Mouse (Mus musculus) forebrain, embryonic 16.5 days (tissue): ENCODE results near the gene Rfc5. TPM values are rescaled to one million over a fixed set of nuclear protein-coding genes. Genes with fewer than 3 reads are reported as not detected.
"Not testable (repeated sequence)": the region's sequence is repeated elsewhere in the genome, so short reads cannot be mapped to it uniquely, and the experiment has no call there.

Source experiments
- ATAC-seq: fragments of 200-750 bp; cut with Nextera tagmentation; 2 replicates; pipeline ENCODE4 v1.8.0; 2017; ENCODE audit warnings: mild to moderate bottlenecking, moderate library complexity
- H3K27ac ChIP-seq: fragments of 300-500 bp; sonication (generic); 2 replicates; pipeline ENCODE4 v1.5.1; 2014; ENCODE audit warnings: low read length, control low read depth
- H3K27me3 ChIP-seq: fragments of 300-500 bp; sonication (generic); replicated peaks from 2 replicates; pipeline ENCODE4 v1.6.1; 2014; ENCODE audit warnings: low read length; ENCODE audit not compliant: control insufficient read depth, insufficient read depth
- H3K36me3 ChIP-seq: fragments of 300-500 bp; sonication (generic); 2 replicates; pipeline ENCODE4 v1.6.1; 2014; ENCODE audit not compliant: control insufficient read depth, insufficient read depth
- H3K4me1 ChIP-seq: fragments of 300-500 bp; sonication (generic); replicated peaks from 2 replicates; pipeline ENCODE4 v1.6.1; 2014; ENCODE audit warnings: low read length; ENCODE audit not compliant: control insufficient read depth, insufficient read depth
- H3K4me2 ChIP-seq: fragments of 300-500 bp; sonication (generic); 2 replicates; pipeline ENCODE4 v1.6.1; 2014; ENCODE audit warnings: mild to moderate bottlenecking, low read length, control low read depth
- H3K4me3 ChIP-seq: fragments of 300-500 bp; sonication (generic); replicated peaks from 2 replicates; pipeline ENCODE4 v1.5.1; 2014; ENCODE audit warnings: mild to moderate bottlenecking, low read length, control low read depth
- H3K9ac ChIP-seq: fragments of 300-500 bp; sonication (generic); replicated peaks from 2 replicates; pipeline ENCODE4 v1.6.1; 2014; ENCODE audit warnings: low read depth, low read length, control low read depth
- H3K9me3 ChIP-seq: fragments of 300-500 bp; sonication (generic); 2 replicates; pipeline ENCODE4 v1.6.1; 2016; ENCODE audit warnings: low read length; ENCODE audit not compliant: control insufficient read depth
- whole genome bisulfite sequencing: fragments of 180-500 bp; shearing (Covaris S2); extraction: QIAGEN DNeasy Blood & Tissue Kit; methylation state at CpG from one replicate; pipeline ENCODE4 v1.1.7; 2014; 5-methylcytosine and 5-hydroxymethylcytosine counted together
- polyA plus RNA-seq: library from polyadenylated mRNA; unstranded; fragments of >200 nt; fragmentation: Nextera tagmentation; extraction: Ambion mirVana; gene quantifications from 2 replicates; pipeline ENCODE4 v1.2.1, GENCODE M21; 2015

Rfc5 gene
- polyA plus RNA-seq = 40.7 and 53.5 TPM in 2 replicates

DNA sequence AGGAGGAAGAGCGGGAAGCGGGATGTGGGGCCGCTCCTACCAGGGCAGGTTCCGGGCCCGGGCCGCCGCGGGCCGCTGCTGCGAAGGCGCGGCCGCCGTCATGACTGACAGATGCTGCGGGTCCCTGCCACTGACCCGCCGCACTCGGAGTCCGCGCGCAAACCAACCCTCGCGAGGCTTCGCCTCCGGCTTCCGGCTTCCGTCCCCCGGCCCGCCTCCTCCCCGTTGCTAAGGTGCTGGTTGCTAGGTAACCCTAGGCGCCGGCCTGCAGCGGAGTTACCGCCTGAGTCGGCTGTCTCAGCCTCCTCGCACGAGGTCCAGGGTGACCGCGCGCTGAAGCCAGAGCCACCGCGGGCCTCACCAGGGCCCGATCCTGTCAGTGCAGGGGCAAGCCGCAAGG is at the start of gene Rfc5:
Gene Rfc5 (minus strand): TSS at position 171 of the 400 bp plus-strand sequence.
- under 1% methylated on average over 43 of the region's 44 CpGs for WGBS
- peak within 1 kb of the TSS; percentile 87 for H3K9ac ChIP-seq
- peaks cover 2% of the 10 kb centered on the region; the same call in 1 of the 2 replicates for H3K9me3 ChIP-seq
- H3K27me3 ChIP-seq = no peaks in the 10 kb centered on the region
- H3K4me2 ChIP-seq = peak within 1 kb of the TSS; percentile 70
- peak within 1 kb of the TSS; percentile 80 for H3K4me3 ChIP-seq
- no peaks in the 10 kb centered on the region; the same call in 1 of the 2 replicates for H3K36me3 ChIP-seq
- peak within 1 kb of the TSS; percentile 53 for H3K27ac ChIP-seq
- peak; percentile 99 for ATAC-seq
- H3K4me1 ChIP-seq = peaks cover 12% of the 10 kb centered on the region

DNA sequence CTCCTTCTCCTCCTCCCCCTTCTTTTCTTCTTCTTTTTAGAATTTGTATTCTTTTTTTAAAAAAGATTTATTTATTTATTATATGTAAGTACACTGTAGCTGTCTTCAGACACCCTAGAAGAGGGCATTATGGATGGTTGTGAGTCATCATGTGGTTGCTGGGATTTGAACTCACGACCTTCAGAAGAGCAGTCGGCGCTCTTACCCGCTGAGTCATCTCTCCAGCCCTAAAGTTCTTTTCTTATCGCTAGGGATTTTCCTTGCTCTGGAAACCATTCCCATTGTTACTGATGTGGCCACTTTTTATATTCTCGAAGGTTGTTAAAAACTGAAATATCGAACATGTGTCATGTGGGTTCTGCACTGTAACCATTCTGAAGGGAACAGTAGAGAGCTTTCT is 44.7 kb upstream of the Rfc5 start:
- WGBS = 92% methylated on average over 7 of the region's 7 CpGs
- ATAC-seq, H3K4me2 ChIP-seq, H3K36me3 ChIP-seq, H3K27me3 ChIP-seq, H3K9me3 ChIP-seq, H3K4me1 ChIP-seq, H3K4me3 ChIP-seq, H3K27ac ChIP-seq, H3K9ac ChIP-seq: not testable (repeated sequence)

DNA sequence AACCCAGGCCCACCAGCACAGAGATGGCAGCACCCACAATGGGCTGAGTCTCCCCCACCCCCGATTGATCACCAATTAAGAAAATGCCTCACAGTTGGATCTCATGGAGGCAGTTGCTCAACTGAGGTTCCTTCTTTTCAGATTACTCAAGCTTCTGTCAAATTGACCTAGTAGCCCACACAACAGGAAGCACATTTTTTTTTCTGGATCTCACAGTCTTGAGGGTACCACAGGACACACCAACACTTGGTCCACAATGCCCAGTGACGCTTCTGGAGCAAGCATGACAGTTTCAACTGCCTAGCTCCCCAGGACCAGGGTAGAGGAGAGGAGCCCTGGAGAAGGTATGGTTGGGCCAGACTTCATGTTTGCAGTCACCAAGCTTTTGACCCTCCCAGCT is 28.6 kb upstream of the Rfc5 start:
- Histone ChIP-seq H3K36me3 (no peaks in the 10 kb centered on the region), H3K4me2 (no peak overlapping the region), H3K27ac (no peak overlapping the region), H3K9ac (no peak overlapping the region), H3K9me3 (no peaks in the 10 kb centered on the region), H3K4me1 (peaks cover 14% of the 10 kb centered on the region), H3K4me3 (no peak overlapping the region), H3K27me3 (no peaks in the 10 kb centered on the region)
- 71% methylated on average over 2 of the region's 2 CpGs for WGBS
- ATAC-seq = no peak

DNA sequence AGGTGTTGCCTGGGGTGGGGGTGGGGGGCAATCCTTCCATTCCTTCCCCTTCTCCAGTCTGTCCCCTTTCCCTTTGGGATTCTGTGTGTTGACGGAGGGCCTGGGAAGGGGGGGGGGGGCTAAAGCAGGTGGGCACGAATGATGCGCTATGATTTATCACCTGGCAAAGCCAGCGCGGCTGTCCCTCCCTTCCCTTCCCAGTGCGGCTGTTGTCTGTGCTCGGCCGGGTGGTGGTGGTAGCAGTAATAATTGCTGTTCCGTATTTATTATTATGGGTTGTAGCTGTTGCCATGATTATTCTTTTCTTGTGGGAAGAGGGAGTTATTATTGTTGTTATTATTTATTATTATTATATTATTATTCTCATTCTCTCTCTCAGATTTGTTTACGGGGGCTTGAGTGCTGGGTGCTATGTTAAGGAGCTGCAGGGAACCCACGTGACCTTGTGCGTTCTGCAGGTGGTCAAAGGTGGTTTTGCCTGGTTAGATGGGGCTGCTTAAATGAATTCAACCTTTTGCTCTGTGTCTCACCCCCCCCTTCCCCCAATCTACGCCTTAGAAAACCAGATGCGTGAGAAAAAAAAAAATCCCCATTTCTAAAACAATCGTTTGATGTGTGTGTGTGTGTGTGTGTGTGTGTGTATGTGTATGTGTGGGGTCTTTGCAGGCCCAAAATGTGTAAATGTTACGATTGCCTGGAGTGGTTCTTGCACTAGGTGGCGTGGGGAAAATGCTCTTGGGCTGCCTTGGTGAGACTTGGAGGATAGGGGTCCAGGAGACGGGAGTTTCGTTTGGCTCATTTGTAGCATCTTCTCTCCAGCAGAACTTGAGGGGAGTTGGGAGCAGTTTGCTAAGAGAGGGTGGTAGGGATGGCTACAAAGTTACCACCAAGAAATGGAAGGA is 26.4 kb upstream of the Rfc5 start:
- whole genome bisulfite sequencing = 17% methylated on average over 19 of the region's 19 CpGs
- Histone ChIP-seq H3K27me3 (no peaks in the 10 kb centered on the region; the same call in 1 of the 2 replicates), H3K4me1 (peaks cover 14% of the 10 kb centered on the region), H3K4me2 (peak overlapping the region; percentile 74), H3K27ac (peak overlapping the region; percentile 96; the same call in 1 of the 2 replicates), H3K9ac (peak overlapping the region; percentile 84), H3K9me3 (no peaks in the 10 kb centered on the region), H3K36me3 (no peaks in the 10 kb centered on the region), H3K4me3 (peak overlapping the region; percentile 77)
- ATAC-seq = no peak

DNA sequence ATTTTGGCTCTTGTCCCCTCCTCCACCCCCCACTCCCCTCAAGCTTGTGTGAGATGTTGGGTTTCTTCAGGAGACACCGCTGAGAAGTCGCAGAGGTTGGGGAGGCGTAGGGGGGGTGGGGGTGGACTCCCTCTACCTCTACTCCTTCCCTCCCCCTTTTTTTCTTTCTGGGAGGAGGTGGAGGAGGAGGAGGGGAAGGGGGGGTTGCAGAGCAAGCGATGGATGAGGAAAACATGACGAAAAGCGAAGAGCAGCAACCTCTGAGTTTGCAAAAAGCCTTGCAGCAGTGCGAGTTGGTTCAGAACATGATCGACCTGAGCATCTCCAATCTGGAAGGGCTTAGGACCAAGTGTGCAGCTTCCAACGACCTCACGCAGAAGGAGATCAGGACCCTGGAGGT is 25.8 kb upstream of the Rfc5 start:
- Histone ChIP-seq H3K4me1 (peaks cover 14% of the 10 kb centered on the region), H3K27ac (peak overlapping the region; percentile 96), H3K9me3 (no peaks in the 10 kb centered on the region), H3K36me3 (no peaks in the 10 kb centered on the region), H3K4me3 (peak overlapping the region; percentile 77), H3K4me2 (peak overlapping the region; percentile 74), H3K9ac (peak overlapping the region; percentile 84), H3K27me3 (no peaks in the 10 kb centered on the region; the same call in 1 of the 2 replicates)
- under 1% methylated on average over 10 of the region's 10 CpGs for WGBS
- ATAC-seq = peak; percentile 15; the same call in 1 of the 2 replicates

DNA sequence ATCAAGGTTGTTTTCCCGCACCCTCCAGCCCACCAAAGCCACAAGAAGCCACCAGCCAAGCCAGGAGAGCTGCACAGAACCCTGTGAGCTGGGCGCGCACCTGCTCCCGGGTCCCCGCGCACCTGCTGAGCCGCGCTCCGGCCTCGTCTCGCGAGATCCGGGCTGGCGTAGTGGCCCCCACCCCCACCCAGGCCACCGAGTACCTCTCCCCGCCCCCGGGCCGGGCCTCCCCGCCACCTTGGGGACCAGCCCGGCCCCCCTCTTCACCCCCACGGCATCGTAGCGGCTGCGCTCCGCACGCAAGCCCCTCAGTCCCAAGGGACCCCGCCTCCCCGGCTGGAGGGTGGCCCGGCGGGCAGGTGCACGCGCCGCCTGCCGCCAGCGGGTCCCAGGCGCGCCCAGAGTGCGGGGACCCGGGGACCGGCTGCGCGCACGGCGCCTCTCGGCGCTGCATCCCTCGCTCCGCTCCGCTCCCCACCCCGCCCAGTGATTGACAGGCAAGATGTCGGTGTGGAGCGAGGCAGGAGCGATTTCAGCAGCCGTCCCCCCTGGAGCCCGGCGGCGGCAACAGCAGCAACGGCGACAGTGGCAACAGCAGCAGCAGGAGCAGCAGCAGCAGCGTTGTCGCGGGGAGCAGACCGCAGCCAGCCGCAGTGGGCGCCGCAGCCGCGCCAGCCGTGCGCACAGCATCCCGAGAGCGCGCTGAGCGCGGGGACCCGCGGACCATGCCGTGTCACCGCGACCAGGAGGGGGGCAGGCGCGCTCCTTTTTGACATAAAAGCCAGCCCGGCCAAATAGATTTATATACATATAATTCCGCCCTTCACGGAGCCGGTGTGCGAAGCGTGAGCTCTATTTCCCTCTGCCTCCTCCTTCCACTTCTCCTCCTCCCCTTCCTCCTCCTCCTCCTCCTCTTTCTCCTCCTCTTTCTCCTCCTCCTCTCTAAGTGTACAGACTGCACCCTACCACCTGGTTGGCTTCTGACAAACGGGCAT is 25.0 kb upstream of the Rfc5 start, which contains the start of gene Ksr2:
Gene Ksr2 (plus strand): TSS at position 494 of the 995 bp plus-strand sequence.
- ATAC-seq = peak; percentile 95
- peak within 1 kb of the TSS; percentile 74 for H3K4me2 ChIP-seq
- H3K9ac ChIP-seq = peak within 1 kb of the TSS; percentile 84
- H3K9me3 ChIP-seq = no peaks in the 10 kb centered on the region
- no peaks in the 10 kb centered on the region; the same call in 1 of the 2 replicates for H3K27me3 ChIP-seq
- peaks cover 14% of the 10 kb centered on the region for H3K4me1 ChIP-seq
- H3K36me3 ChIP-seq = no peaks in the 10 kb centered on the region
- H3K27ac ChIP-seq = peak within 1 kb of the TSS; percentile 96
- H3K4me3 ChIP-seq = peak within 1 kb of the TSS; percentile 77
- under 1% methylated on average over 85 of the region's 89 CpGs for WGBS

DNA sequence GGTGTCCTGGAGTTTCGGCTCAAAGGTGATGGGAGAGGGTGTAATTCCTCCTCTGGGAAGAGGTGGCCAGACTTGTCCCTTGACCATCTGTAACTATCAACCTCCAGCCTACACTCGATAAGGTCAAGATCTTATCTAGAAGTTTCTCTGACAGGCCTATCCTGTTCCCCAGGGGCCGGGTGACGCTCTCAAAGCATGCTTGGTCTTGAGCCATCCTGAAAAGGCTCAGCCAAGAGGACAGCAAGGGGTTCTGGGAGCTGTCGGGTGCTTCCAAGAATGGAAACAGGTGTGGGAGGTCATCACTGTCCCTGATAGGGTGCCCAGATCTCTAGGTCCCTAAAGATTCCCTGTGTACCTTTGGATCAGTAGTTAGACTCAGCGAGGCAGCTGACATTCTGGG is 20.5 kb upstream of the Rfc5 start:
- no peak for ATAC-seq
- WGBS = 71% methylated on average over 6 of the region's 6 CpGs
- no peaks in the 10 kb centered on the region for H3K36me3 ChIP-seq
- no peaks in the 10 kb centered on the region; the same call in 1 of the 2 replicates for H3K27me3 ChIP-seq
- no peak overlapping the region for H3K9ac ChIP-seq
- no peaks in the 10 kb centered on the region for H3K9me3 ChIP-seq
- no peak overlapping the region for H3K27ac ChIP-seq
- no peak overlapping the region for H3K4me3 ChIP-seq
- H3K4me1 ChIP-seq = peaks cover 4% of the 10 kb centered on the region
- no peak overlapping the region for H3K4me2 ChIP-seq

DNA sequence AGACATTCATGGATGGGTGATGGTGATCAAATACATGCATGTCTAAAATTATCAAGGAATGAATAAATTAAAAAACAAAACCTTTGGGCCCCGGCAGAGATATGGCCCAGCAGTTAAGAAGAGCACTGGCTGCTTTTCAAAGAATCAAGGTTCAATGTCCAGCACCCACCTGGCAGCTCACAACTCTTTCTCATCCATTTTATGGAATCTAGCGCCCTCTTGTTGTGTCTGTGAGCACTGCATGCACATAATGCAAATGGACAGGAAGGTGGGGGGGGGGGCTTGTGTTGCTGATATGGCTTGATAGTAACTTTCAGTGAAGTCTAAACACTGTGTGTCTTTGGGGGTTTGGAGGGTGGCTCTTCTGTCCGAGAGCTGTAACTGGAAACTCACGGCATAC is 19.4 kb upstream of the Rfc5 start:
- Histone ChIP-seq H3K36me3 (no peaks in the 10 kb centered on the region), H3K27me3 (no peaks in the 10 kb centered on the region; the same call in 1 of the 2 replicates), H3K9me3 (no peaks in the 10 kb centered on the region), H3K4me2 (no peak overlapping the region), H3K9ac (no peak overlapping the region), H3K4me1 (peaks cover 2% of the 10 kb centered on the region), H3K4me3 (no peak overlapping the region), H3K27ac (no peak overlapping the region)
- 75% methylated on average over 4 of the region's 4 CpGs for WGBS
- no peak for ATAC-seq
